ENCODE assay signal across 28 mouse cellular contexts in the genomic region with DNA sequence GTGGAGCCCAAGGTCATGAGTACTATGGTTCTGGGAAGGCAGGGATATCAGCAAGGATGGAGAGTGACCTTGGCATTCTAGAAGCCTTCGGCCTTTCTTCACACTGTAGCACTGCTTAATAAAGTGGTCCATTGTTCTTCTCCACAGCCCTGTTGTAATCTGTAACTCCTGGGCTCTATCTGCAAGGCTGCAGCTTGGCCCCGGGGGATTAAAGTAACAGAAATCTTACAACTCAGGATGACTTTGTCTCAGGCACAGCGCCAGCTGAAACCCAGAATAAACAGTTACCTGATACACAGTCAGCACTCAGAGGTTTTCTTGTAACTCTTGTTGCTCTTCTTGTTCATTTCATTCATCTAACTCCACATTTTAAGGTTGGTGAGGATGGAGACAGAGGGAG. TPM values are rescaled to one million over a fixed set of nuclear protein-coding genes. Genes with fewer than 3 reads are reported as not detected.
A peak's percentile ranks its signal among the peaks of the same experiment; 100 is the strongest.
DNase-seq lines count a peak whose midpoint lies in the region; ATAC-seq lines count a peak whose summit lies in the region.
"Had no signal": no experiment of that assay in that cellular context is flagged by ENCODE, and none has a peak within 500 bp of the region (broad histone marks: within the 10 kb centered on the region; RNA-seq: fewer than 3 reads in every experiment).

No protein-coding gene starts in this region.

- no peak overlapping the region for H3K9ac ChIP-seq in midbrain, embryonic 11.5 days (ENCODE audit: low read length)
- H3K9ac ChIP-seq in midbrain, embryonic 15.5 days = no peak overlapping the region
- H3K9ac ChIP-seq: midbrain, embryonic 13.5 days had no signal

- H3K36me3 ChIP-seq in midbrain, embryonic 11.5 days (ENCODE audit: control insufficient read depth, insufficient read depth, low read length) = no peaks in the 10 kb centered on the region
- H3K36me3 ChIP-seq in midbrain, embryonic 15.5 days (replicated peaks) = no peaks in the 10 kb centered on the region
- H3K36me3 ChIP-seq: hindbrain, embryonic 10.5 days; midbrain, embryonic 13.5 days had no signal

- no peak overlapping the region for H3K4me2 ChIP-seq in midbrain, embryonic 11.5 days
- no peak overlapping the region for H3K4me2 ChIP-seq in midbrain, embryonic 15.5 days
- H3K4me2 ChIP-seq: heart, embryonic 11.5 days; midbrain, embryonic 13.5 days had no signal

- no peaks in the 10 kb centered on the region for H3K9me3 ChIP-seq in midbrain, embryonic 11.5 days (ENCODE audit: control insufficient read depth, low read length)
- H3K9me3 ChIP-seq in midbrain, embryonic 15.5 days = no peaks in the 10 kb centered on the region

- no peak for ATAC-seq in midbrain, embryonic 11.5 days (ENCODE audit: low FRiP score)
- no peak for ATAC-seq in midbrain, embryonic 15.5 days (replicated peaks)
- ATAC-seq: hindbrain, embryonic 16.5 days; intestine, embryonic 16.5 days; midbrain, embryonic 13.5 days; Patski had no signal

- no peak overlapping the region for H3K4me3 ChIP-seq in midbrain, embryonic 11.5 days (ENCODE audit: low read depth, low read length)
- no peak overlapping the region for H3K4me3 ChIP-seq in midbrain, embryonic 15.5 days
- H3K4me3 ChIP-seq: hindbrain, embryonic 10.5 days; midbrain, embryonic 13.5 days had no signal

- DNase-seq in adrenal gland, adult (ENCODE audit: inconsistent age in 2 of 2, low spot score in 1 of 2) = peak; percentile 26 to 69
- no peak for DNase-seq in adrenal gland, adult 18-20 months (ENCODE audit: low spot score in 2 of 2)
- peak; percentile 53 for DNase-seq in midbrain, embryonic 11.5 days (ENCODE audit: low spot score, missing footprints)
- DNase-seq in fibroblast of lung, adult 2 months (ENCODE audit: low read depth) = peak; percentile 26
- DNase-seq in testis, postnatal 14 days (ENCODE audit: low spot score) = peak; percentile 86
- no peak for DNase-seq in urinary bladder, adult 18-20 months (ENCODE audit: low spot score in 2 of 2)
- DNase-seq in frontal cortex, postnatal 36 days (ENCODE audit: low spot score in 2 of 2) = no peak
- DNase-seq: cerebellum, adult 2 months; cerebellum, postnatal 25 days; kidney, adult 9 months; kidney, postnatal 14 days; layer of hippocampus, postnatal 36 days; lung, postnatal 10 days; retina, postnatal 1 day; right cerebral cortex, postnatal 25 days; spleen, adult 18-20 months; thymus, adult 2 months had no signal

- H3K27me3 ChIP-seq in midbrain, embryonic 11.5 days (ENCODE audit: control insufficient read depth, insufficient read depth, low read length) = peaks cover 13% of the 10 kb centered on the region
- no peaks in the 10 kb centered on the region for H3K27me3 ChIP-seq in midbrain, embryonic 15.5 days (replicated peaks)
- H3K27me3 ChIP-seq: Patski had no signal

- no peaks in the 10 kb centered on the region for H3K4me1 ChIP-seq in midbrain, embryonic 11.5 days (ENCODE audit: control insufficient read depth, insufficient read depth, low read length)
- peaks cover 6% of the 10 kb centered on the region for H3K4me1 ChIP-seq in midbrain, embryonic 15.5 days

- 56% methylated on average over 3 of the region's 3 CpGs for WGBS in midbrain, embryonic 11.5 days
- 42% methylated on average over 3 of the region's 3 CpGs for WGBS in midbrain, embryonic 15.5 days

- H3K27ac ChIP-seq in midbrain, embryonic 11.5 days (ENCODE audit: low read depth, low read length) = no peak overlapping the region
- H3K27ac ChIP-seq in midbrain, embryonic 15.5 days = no peak overlapping the region
- H3K27ac ChIP-seq: hindbrain, embryonic 10.5 days; midbrain, embryonic 13.5 days had no signal

RNA-seq across cellular contexts. Expression of a gene that starts 4.4 kb away (rescaled TPM):
- total RNA-seq in adrenal gland, adult 18-20 months (2021) = under 1 TPM; 0.51 to 0.60 TPM
- 0.40 and 0.74 TPM in 2 replicates for polyA plus RNA-seq in midbrain, embryonic 11.5 days (2014; fragmentation: Nextera tagmentation; extraction: Ambion mirVana)
- polyA plus RNA-seq in midbrain, embryonic 15.5 days (2015; fragmentation: Nextera tagmentation; extraction: Ambion mirVana) = 6.2 and 7.5 TPM in 2 replicates
- total RNA-seq: liver, adult 2 months; megakaryocyte progenitor cell, adult 5-6 weeks had no signal
- polyA plus RNA-seq: limb, embryonic 11.5 days had no signal

RNA-seq across cellular contexts. Expression of a gene that starts 7.7 kb away (rescaled TPM):
- under 1 TPM; 0.22 to 0.96 TPM for total RNA-seq in adrenal gland, adult 18-20 months (2021)
- 0.03 and 0.11 TPM in 2 replicates for polyA plus RNA-seq in midbrain, embryonic 11.5 days (2014; fragmentation: Nextera tagmentation; extraction: Ambion mirVana)
- polyA plus RNA-seq in midbrain, embryonic 15.5 days (2015; fragmentation: Nextera tagmentation; extraction: Ambion mirVana) = 0.60 and 0.72 TPM in 2 replicates
- total RNA-seq: megakaryocyte progenitor cell, adult 5-6 weeks had no signal
- polyA plus RNA-seq: limb, embryonic 11.5 days; neural tube, embryonic 11.5 days had no signal

Comparison
In these comparisons a context has a peak if more than half of its experiments do, and no peak if none do; other contexts are left out.
1. DNase-seq: peak in adrenal gland, adult (2 of 2), midbrain, embryonic 11.5 days (single experiment), fibroblast of lung, adult 2 months (single experiment) and testis, postnatal 14 days (single experiment); none in adrenal gland, adult 18-20 months (0 of 2), urinary bladder, adult 18-20 months (0 of 2) and frontal cortex, postnatal 36 days (0 of 2).